Mouse (Mus musculus): ENCODE data around the gene Brd3. TPM values are rescaled to one million over a fixed set of nuclear protein-coding genes. Genes with fewer than 3 reads are reported as not detected.

Brd3 gene
- polyA plus RNA-seq, 1 experiment: not detected

DNA sequence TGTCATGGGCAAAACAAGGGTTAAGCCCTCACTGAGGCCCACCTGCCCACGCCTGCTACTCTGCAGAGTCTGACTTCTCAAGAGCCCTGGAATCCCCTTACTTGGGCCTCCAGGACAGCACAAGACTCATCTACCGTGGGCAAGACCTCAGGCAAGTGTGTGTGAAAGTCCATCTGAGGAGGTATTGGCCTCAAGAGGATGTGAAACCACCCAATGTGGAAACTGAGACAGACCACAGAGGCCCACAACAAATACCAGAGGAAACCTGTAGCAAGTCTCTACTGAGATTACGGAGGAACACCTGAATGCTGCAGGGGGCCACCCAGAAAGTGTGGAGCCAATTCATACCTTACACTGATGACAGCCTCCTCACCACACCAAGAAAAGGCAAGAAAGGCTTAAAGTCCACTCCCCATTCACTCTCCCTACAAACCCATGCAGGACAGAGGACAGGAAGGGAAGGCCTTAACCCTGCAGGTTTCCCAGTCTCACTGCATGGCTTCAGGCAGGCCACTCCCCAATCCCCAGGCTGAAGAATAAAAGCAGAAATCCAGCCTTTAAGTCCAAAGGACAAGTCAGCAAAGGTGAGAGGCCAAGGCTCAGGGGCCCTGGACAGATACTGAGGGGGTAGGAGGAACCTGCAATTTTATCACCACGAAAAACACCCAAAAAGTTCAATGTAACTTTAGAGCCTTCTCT lies 38.0 kb downstream of the Brd3 start:
- 82% methylated on average over 4 of the region's 4 CpGs for WGBS
- H3K4me1 ChIP-seq (ENCODE audit: control insufficient read depth, insufficient read depth, low read length): peaks cover 64% of the 10 kb centered on the region
- no peak overlapping the region for H3K4me3 ChIP-seq (ENCODE audit: insufficient read depth, low read depth, low read length)
- no peak overlapping the region for H3K27ac ChIP-seq (ENCODE audit: insufficient read depth, low read depth, low read length)
- TF ChIP-seq CTCF (IDR thresholded peaks at IDR 0.05; ENCODE audit: insufficient read depth, low read depth, low read length): no peak

GRCm38 (mm10) chr2:27462901-27463300 lies 44.6 kb downstream of the Brd3 start:
- 83% methylated on average over 4 of the region's 4 CpGs for WGBS
- H3K4me1 ChIP-seq (ENCODE audit: control insufficient read depth, insufficient read depth, low read length): peaks cover 31% of the 10 kb centered on the region
- no peak overlapping the region for H3K4me3 ChIP-seq (ENCODE audit: insufficient read depth, low read depth, low read length)
- no peak for TF ChIP-seq POLR2A (IDR thresholded peaks at IDR 0.05; ENCODE audit: insufficient read depth, low read depth, low read length)
- no peak for TF ChIP-seq CTCF (IDR thresholded peaks at IDR 0.05; ENCODE audit: insufficient read depth, low read depth, low read length)
- no peak overlapping the region for H3K27ac ChIP-seq (ENCODE audit: insufficient read depth, low read depth, low read length)

DNA sequence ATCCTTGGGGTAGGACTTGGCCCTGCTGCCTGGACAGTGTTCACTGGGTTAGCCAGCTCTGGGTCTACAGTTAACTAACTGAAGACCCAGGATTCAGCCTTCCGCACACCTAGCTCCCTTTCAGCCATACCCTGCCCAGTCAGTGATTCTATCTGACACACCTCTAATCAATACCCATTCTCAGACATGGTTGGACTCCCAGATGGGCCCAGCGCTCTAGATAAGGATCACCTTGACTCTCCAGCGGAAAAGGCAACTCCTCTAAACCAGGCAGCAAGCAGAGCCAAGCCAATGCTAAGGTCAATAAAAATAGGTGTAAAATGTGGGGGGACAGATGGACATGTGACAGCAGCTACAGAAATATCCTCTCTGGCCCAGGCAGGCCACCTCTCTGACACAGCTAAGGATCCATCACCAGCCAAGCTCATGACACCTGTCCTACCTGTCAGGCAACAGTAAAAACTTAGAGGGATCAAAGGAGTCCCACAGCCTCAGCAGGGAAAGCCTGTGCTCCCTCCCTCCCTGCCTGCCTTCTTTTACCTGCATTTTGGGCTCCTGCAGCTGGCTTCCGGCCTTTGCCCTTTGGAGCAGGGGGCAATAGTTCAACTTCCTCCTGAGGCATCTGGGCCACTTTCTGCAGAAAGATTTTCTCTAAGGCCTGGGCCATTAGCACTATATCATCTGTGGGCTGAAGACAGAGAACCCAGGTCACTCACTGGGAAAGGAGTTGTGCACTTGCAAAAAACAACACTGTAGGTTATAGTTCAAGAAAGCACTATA lies 45.4 kb downstream of the Brd3 start:
- no peak for TF ChIP-seq CTCF (IDR thresholded peaks at IDR 0.05; ENCODE audit: insufficient read depth, low read depth, low read length)
- TF ChIP-seq POLR2A (IDR thresholded peaks at IDR 0.05; ENCODE audit: insufficient read depth, low read depth, low read length): no peak
- 93% methylated on average over 4 of the region's 4 CpGs for WGBS
- Histone ChIP-seq H3K4me1 (ENCODE audit: control insufficient read depth, insufficient read depth, low read length) (peaks cover 25% of the 10 kb centered on the region), H3K4me3 (ENCODE audit: insufficient read depth, low read depth, low read length) (no peak overlapping the region), H3K27ac (ENCODE audit: insufficient read depth, low read depth, low read length) (no peak overlapping the region)

- 56% methylated on average over 9 of the region's 9 CpGs for WGBS
These were observed 46.8 kb downstream of the Brd3 start for GRCm38 (mm10) chr2:27460651-27461050.

GRCm38 (mm10) chr2:27460163-27460562 lies 47.3 kb downstream of the Brd3 start:
- TF ChIP-seq POLR2A (IDR thresholded peaks at IDR 0.05; ENCODE audit: insufficient read depth, low read depth, low read length) (no peak), CTCF (IDR thresholded peaks at IDR 0.05; ENCODE audit: insufficient read depth, low read depth, low read length) (no peak)
- WGBS: 83% methylated on average over 5 of the region's 5 CpGs
- H3K27ac ChIP-seq (ENCODE audit: insufficient read depth, low read depth, low read length): no peak overlapping the region
- no peak overlapping the region for H3K4me3 ChIP-seq (ENCODE audit: insufficient read depth, low read depth, low read length)
- peaks cover 20% of the 10 kb centered on the region for H3K4me1 ChIP-seq (ENCODE audit: control insufficient read depth, insufficient read depth, low read length)

More at GRCm38 (mm10) chr2:27460651-27461050, 46.8 kb downstream of the Brd3 start:
- H3K4me1 ChIP-seq (ENCODE audit: control insufficient read depth, insufficient read depth, low read length): peaks cover 20% of the 10 kb centered on the region
- no peak overlapping the region for H3K4me3 ChIP-seq (ENCODE audit: insufficient read depth, low read depth, low read length)
- H3K27ac ChIP-seq (ENCODE audit: insufficient read depth, low read depth, low read length): no peak overlapping the region
- TF ChIP-seq CTCF (IDR thresholded peaks at IDR 0.05; ENCODE audit: insufficient read depth, low read depth, low read length) (no peak), POLR2A (IDR thresholded peaks at IDR 0.05; ENCODE audit: insufficient read depth, low read depth, low read length) (no peak)

DNA sequence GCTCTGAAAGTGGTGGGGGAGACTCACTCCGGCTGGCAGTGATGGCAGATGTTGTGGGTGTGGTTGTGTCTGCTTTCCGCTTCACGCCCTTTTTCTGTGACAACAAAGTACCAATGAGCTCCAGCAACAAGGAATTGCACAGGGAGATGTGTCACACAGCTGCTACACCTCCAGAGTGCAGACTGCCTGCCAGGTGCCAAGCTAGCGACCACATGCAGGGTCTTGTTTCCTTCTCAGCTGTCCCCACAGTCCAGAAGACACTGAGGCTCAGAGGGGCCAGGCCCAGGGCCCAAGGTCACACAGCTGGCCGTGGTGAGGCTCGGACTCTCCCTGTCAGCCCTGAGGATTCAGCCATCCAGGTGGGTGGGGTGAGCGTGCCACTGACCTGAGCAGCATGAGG lies 47.7 kb downstream of the Brd3 start:
- Histone ChIP-seq H3K27ac (ENCODE audit: insufficient read depth, low read depth, low read length) (no peak overlapping the region), H3K4me1 (ENCODE audit: control insufficient read depth, insufficient read depth, low read length) (peaks cover 19% of the 10 kb centered on the region), H3K4me3 (ENCODE audit: insufficient read depth, low read depth, low read length) (no peak overlapping the region)
- no peak for TF ChIP-seq POLR2A (IDR thresholded peaks at IDR 0.05; ENCODE audit: insufficient read depth, low read depth, low read length)
- TF ChIP-seq CTCF (IDR thresholded peaks at IDR 0.05; ENCODE audit: insufficient read depth, low read depth, low read length): no peak
- WGBS: 67% methylated on average over 7 of the region's 7 CpGs

DNA sequence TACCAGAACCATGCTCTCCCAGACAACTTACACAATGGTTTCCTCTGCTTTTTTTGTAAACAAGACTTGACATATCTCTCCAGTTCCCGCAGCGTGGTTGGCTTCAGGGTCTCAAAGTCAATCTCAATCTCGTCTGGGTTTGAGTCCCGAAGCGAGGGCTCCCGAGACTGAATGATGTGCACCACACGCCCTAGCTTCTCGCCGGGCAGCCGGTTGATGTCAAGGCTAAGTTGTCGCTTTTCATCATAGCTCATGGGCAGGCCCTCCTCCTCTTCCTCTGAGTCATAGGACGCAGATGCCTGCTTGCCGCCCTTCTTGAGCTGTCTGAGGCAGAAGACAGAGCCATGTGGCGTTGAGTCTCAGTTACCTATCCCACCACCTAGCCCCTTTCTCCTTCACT lies 57.2 kb downstream of the Brd3 start:
- no peak overlapping the region for H3K4me3 ChIP-seq (ENCODE audit: insufficient read depth, low read depth, low read length)
- H3K4me1 ChIP-seq (ENCODE audit: control insufficient read depth, insufficient read depth, low read length): peaks cover 6% of the 10 kb centered on the region; the same call in 1 of the 2 replicates
- 69% methylated on average over 14 of the region's 14 CpGs for WGBS
- H3K27ac ChIP-seq (ENCODE audit: insufficient read depth, low read depth, low read length): no peak overlapping the region
- TF ChIP-seq CTCF (IDR thresholded peaks at IDR 0.05; ENCODE audit: insufficient read depth, low read depth, low read length) (no peak), POLR2A (IDR thresholded peaks at IDR 0.05; ENCODE audit: insufficient read depth, low read depth, low read length) (no peak)

- H3K4me1 ChIP-seq (ENCODE audit: control insufficient read depth, insufficient read depth, low read length): peaks cover 13% of the 10 kb centered on the region
- TF ChIP-seq POLR2A (IDR thresholded peaks at IDR 0.05; ENCODE audit: insufficient read depth, low read depth, low read length): no peak
- no peak overlapping the region for H3K4me3 ChIP-seq (ENCODE audit: insufficient read depth, low read depth, low read length)
- no peak overlapping the region for H3K27ac ChIP-seq (ENCODE audit: insufficient read depth, low read depth, low read length)
- 90% methylated on average over 5 of the region's 5 CpGs for WGBS
These were observed 59.7 kb downstream of the Brd3 start for GRCm38 (mm10) chr2:27447782-27448181.

GRCm38 (mm10) chr2:27446812-27447211 lies 60.6 kb downstream of the Brd3 start:
- Histone ChIP-seq H3K4me1 (ENCODE audit: control insufficient read depth, insufficient read depth, low read length) (peaks cover 14% of the 10 kb centered on the region), H3K27ac (ENCODE audit: insufficient read depth, low read depth, low read length) (no peak overlapping the region), H3K4me3 (ENCODE audit: insufficient read depth, low read depth, low read length) (no peak overlapping the region)
- TF ChIP-seq POLR2A (IDR thresholded peaks at IDR 0.05; ENCODE audit: insufficient read depth, low read depth, low read length): no peak
- no peak for TF ChIP-seq CTCF (IDR thresholded peaks at IDR 0.05; ENCODE audit: insufficient read depth, low read depth, low read length)
- 89% methylated on average over 8 of the region's 8 CpGs for WGBS

Data from olfactory bulb, adult 2 months (tissue).